Mouse (Mus musculus): ENCODE data around the gene Cbarp. TPM values are rescaled to one million over a fixed set of nuclear protein-coding genes. Genes with fewer than 3 reads are reported as not detected.

The Cbarp gene
- total RNA-seq, 2 experiments from 2014 or later, result 1.6 TPM

DNA sequence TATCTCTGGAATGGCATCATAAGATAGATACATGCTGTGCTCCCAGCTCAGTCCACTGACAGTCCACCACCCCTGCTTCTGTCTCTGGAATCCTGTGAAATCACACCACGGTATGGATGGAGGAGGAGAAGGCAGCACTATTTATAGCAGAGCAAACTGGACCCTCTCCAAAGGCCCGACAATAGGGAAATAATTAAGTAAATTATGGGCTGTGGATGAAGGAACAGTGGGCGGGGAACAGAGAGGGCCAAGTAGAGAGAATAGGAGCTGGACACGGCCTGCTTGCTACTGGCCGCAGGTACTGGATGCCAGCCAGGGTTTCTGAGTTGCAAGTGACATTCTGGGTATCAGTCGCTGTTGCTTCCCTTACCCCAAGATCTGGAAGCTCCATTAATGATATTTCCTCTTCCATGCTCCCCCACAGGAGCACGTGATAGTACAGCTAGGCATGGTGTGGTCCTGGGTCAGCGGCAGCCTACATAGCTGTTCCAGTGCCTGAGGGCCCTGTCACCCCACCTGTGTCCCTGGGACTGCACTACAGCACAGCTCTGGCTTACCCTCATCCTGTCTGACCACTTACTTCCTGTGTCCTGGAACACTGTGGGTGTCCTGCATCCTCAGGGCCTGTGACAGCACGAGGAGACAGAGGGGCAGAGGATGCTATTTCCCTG, 55.7 kb downstream of the Cbarp start:
- no peak for DNase-seq
- intact Hi-C loops (cut with DNase I; ENCODE audit: low total_unique reads), result no loop called here

DNA sequence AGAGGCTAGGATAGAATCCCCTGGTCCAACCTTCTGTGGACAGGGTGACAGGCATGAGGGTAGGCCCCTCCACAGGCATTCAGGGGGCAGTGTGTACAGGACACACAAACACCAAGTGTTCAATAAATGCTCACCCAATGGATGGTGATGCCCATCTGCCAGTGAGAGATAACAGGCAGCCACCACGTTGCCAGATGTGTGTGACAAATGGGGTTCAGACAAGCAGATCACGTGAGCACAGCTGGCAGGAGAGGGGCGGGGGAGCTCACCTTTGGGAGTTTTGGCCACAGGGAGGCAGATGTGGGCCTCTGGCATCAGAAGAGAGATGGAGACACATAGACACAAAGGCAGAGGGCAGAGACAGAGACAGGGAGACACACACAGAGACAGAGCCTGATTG, 59.6 kb downstream of the Cbarp start:
- intact Hi-C loops (cut with DNase I; ENCODE audit: low total_unique reads), result no loop called here
- no peak for DNase-seq

Other genes starting within 250 kb of the Cbarp start
- gene Cfd, start 250.0 kb downstream of the Cbarp start, total RNA-seq (2021), result 10 to 100 TPM in 1 of 2 experiments, 1 to 10 TPM in 1; 3.6 to 16.6 TPM
- 10 to 100 TPM; 37.7 to 38.1 TPM for gene Med16, start 231.9 kb downstream of the Cbarp start, total RNA-seq (2021)
- not detected for gene Gm26602, start 230.0 kb downstream of the Cbarp start, total RNA-seq (2021)
- gene Kiss1r, start 223.9 kb downstream of the Cbarp start, total RNA-seq (2021), result under 1 TPM; 0.27 to 0.44 TPM
- gene R3hdm4, start 219.6 kb downstream of the Cbarp start, total RNA-seq (2021), result 100 to 1,000 TPM in 1 of 2 experiments, 10 to 100 TPM in 1; 98.8 to 106 TPM
- 1 to 10 TPM; 2.4 to 2.7 TPM for gene Arid3a, start 213.8 kb downstream of the Cbarp start, total RNA-seq (2021)
- 10 to 100 TPM; 18.7 to 23.0 TPM for gene Wdr18, start 180.7 kb downstream of the Cbarp start, total RNA-seq (2021)
- under 1 TPM; 0.11 to 0.25 TPM for gene Grin3b, start 170.1 kb downstream of the Cbarp start, total RNA-seq (2021)
- gene Tmem259, start 156.5 kb downstream of the Cbarp start, total RNA-seq (2021), result 10 to 100 TPM; 76.2 to 84.5 TPM
- 10 to 100 TPM; 19.2 to 24.8 TPM for gene Cnn2, start 152.3 kb downstream of the Cbarp start, total RNA-seq (2021)
- gene Abca7, start 144.3 kb downstream of the Cbarp start, total RNA-seq (2021), result 1 to 10 TPM; 4.2 TPM
- 1 to 10 TPM; 1.7 to 1.9 TPM for gene Arhgap45, start 124.2 kb downstream of the Cbarp start, total RNA-seq (2021)
- 10 to 100 TPM; 45.3 to 55.6 TPM for gene Polr2e, start 101.0 kb downstream of the Cbarp start, total RNA-seq (2021)
- gene Gpx4, start 93.7 kb downstream of the Cbarp start, total RNA-seq (2021), result 100 to 1,000 TPM; 389 TPM
- gene Sbno2, start 35.3 kb downstream of the Cbarp start, total RNA-seq (2021), result 1 to 10 TPM; 6.2 to 6.3 TPM
- gene Stk11, start 25.0 kb downstream of the Cbarp start, total RNA-seq (2021), result 10 to 100 TPM; 87.6 to 98.0 TPM
- gene Atp5d, start 2.2 kb downstream of the Cbarp start, total RNA-seq (2021), result 100 to 1,000 TPM; 657 to 736 TPM
- gene Midn, start 7.4 kb upstream of the Cbarp start, total RNA-seq (2021), result 10 to 100 TPM; 40.3 to 43.6 TPM
- 10 to 100 TPM; 41.4 to 41.5 TPM for gene Cirbp, start 25.1 kb upstream of the Cbarp start, total RNA-seq (2021)
- gene 1600002K03Rik, start 32.1 kb upstream of the Cbarp start, total RNA-seq (2021), result 1 to 10 TPM; 3.3 to 4.2 TPM
- gene Efna2, start 38.6 kb upstream of the Cbarp start, total RNA-seq (2021), result under 1 TPM; 0.58 to 0.98 TPM
- gene Mum1, start 85.6 kb upstream of the Cbarp start, total RNA-seq (2021), result 10 to 100 TPM; 15.2 to 19.4 TPM
- gene Ndufs7, start 108.3 kb upstream of the Cbarp start, total RNA-seq (2021), result 100 to 1,000 TPM; 423 to 474 TPM
- gene Gamt, start 120.2 kb upstream of the Cbarp start, total RNA-seq (2021), result 100 to 1,000 TPM; 232 to 267 TPM
- gene Dazap1, start 120.7 kb upstream of the Cbarp start, total RNA-seq (2021), result 10 to 100 TPM; 49.9 to 51.0 TPM
- 100 to 1,000 TPM; 741 to 829 TPM for gene Rps15, start 151.6 kb upstream of the Cbarp start, total RNA-seq (2021)
- 1 to 10 TPM in 1 of 2 experiments, under 1 TPM in 1; 0.93 to 1.2 TPM for gene Apc2, start 155.1 kb upstream of the Cbarp start, total RNA-seq (2021)
- 1 to 10 TPM; 7.6 to 8.3 TPM for gene 2310011J03Rik, start 179.7 kb upstream of the Cbarp start, total RNA-seq (2021)
- gene Pcsk4, start 188.7 kb upstream of the Cbarp start, total RNA-seq (2021), result 1 to 10 TPM in 1 of 2 experiments, under 1 TPM in 1; 0.53 to 1.2 TPM
- 1 to 10 TPM; 1.9 to 2.5 TPM for gene Reep6, start 189.1 kb upstream of the Cbarp start, total RNA-seq (2021)
- gene Adamtsl5, start 207.6 kb upstream of the Cbarp start, total RNA-seq (2021), result 10 to 100 TPM; 24.2 to 26.1 TPM
- under 1 TPM; 0.12 to 0.13 TPM for gene Plk5, start 215.6 kb upstream of the Cbarp start, total RNA-seq (2021)
- gene Mex3d, start 246.8 kb upstream of the Cbarp start, total RNA-seq (2021), result 1 to 10 TPM; 5.2 to 6.0 TPM